Mouse (Mus musculus) heart, embryonic 12.5 days (tissue): ENCODE results near the gene Gm20388. TPM values are rescaled to one million over a fixed set of nuclear protein-coding genes. Genes with fewer than 3 reads are reported as not detected.

Source experiments
- ATAC-seq: fragments of 200-750 bp; cut with Nextera tagmentation; 2 replicates; pipeline ENCODE4 v1.8.0; 2017; ENCODE audit warnings: moderate TSS enrichment, moderate library complexity; ENCODE audit not compliant: insufficient number of reproducible peaks, low FRiP score
- H3K27ac ChIP-seq: fragments of 300-500 bp; sonication (generic); 2 replicates; pipeline ENCODE4 v1.5.1; 2016; ENCODE audit warnings: mild to moderate bottlenecking, moderate library complexity; ENCODE audit not compliant: poor library complexity, severe bottlenecking
- H3K27me3 ChIP-seq: fragments of 300-500 bp; sonication (generic); replicated peaks from 2 replicates; pipeline ENCODE4 v1.6.1; 2016; ENCODE audit warnings: mild to moderate bottlenecking, moderate library complexity
- H3K36me3 ChIP-seq: fragments of 300-500 bp; sonication (generic); 2 replicates; pipeline ENCODE4 v1.6.1; 2016; ENCODE audit warnings: mild to moderate bottlenecking, moderate library complexity
- H3K4me1 ChIP-seq: fragments of 300-500 bp; sonication (generic); replicated peaks from 2 replicates; pipeline ENCODE4 v1.6.1; 2016; ENCODE audit warnings: mild to moderate bottlenecking
- H3K4me2 ChIP-seq: fragments of 300-500 bp; sonication (generic); 2 replicates; pipeline ENCODE4 v1.6.1; 2016; ENCODE audit warnings: mild to moderate bottlenecking, moderate library complexity
- H3K4me3 ChIP-seq: fragments of 300-500 bp; sonication (generic); 2 replicates; pipeline ENCODE4 v1.5.1; 2016; ENCODE audit warnings: mild to moderate bottlenecking
- H3K9ac ChIP-seq: fragments of 300-500 bp; sonication (generic); 2 replicates; pipeline ENCODE4 v1.6.1; 2016; ENCODE audit warnings: mild to moderate bottlenecking, moderate library complexity
- H3K9me3 ChIP-seq: fragments of 300-500 bp; sonication (generic); replicated peaks from 2 replicates; pipeline ENCODE4 v1.6.1; 2016; ENCODE audit warnings: mild to moderate bottlenecking, moderate library complexity
- WGBS: fragments of 180-500 bp; shearing (Covaris S2); methylation state at CpG from one replicate; pipeline ENCODE4 v1.1.7; 2016; 5-methylcytosine and 5-hydroxymethylcytosine counted together
- polyA plus RNA-seq: library from polyadenylated mRNA; unstranded; fragments of >200 nt; fragmentation: Nextera tagmentation; extraction: Ambion mirVana; gene quantifications from 2 replicates; pipeline ENCODE4 v1.2.1, GENCODE M21; 2016

Gm20388 gene
- polyA plus RNA-seq, 1 experiment from 2014 or later, result not detected

GRCm38 (mm10) chr8:122585411-122585891, 2674.8 kb downstream of the Gm20388 start:
- ATAC-seq, result peak; percentile 20; the same call in 1 of the 2 replicates
- Histone ChIP-seq H3K4me3 (no peak overlapping the region), H3K36me3 (no peaks in the 10 kb centered on the region), H3K4me2 (no peak overlapping the region), H3K9ac (no peak overlapping the region; the same call in 1 of the 2 replicates), H3K4me1 (peaks cover 9% of the 10 kb centered on the region), H3K9me3 (no peaks in the 10 kb centered on the region), H3K27ac (no peak overlapping the region), H3K27me3 (no peaks in the 10 kb centered on the region)
- WGBS, result 55% methylated on average over 14 of the region's 14 CpGs

DNA sequence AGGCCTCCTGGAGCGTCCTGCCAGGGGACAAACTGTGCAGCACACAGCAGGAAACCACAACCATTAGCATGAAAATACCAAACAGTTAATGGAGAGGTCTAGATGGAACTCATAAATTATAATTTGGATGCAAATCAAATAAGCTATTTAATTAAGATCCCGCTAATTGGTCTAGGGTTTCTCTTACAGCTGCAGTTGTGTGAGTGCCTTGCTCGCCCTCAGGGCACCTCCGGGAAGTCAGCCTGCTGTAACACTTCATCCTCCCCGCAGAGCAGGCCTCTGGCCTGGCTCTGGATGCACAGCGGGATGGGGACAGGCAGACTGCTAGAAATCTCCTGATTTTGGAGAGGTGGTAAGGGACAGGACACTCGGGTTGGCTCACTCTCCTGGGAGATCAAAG, 2675.5 kb downstream of the Gm20388 start:
- Histone ChIP-seq H3K4me3 (no peak overlapping the region), H3K4me2 (no peak overlapping the region), H3K9me3 (no peaks in the 10 kb centered on the region), H3K27me3 (no peaks in the 10 kb centered on the region), H3K9ac (no peak overlapping the region), H3K36me3 (no peaks in the 10 kb centered on the region), H3K27ac (no peak overlapping the region), H3K4me1 (peaks cover 9% of the 10 kb centered on the region)
- 72% methylated on average over 7 of the region's 7 CpGs for WGBS
- ATAC-seq, result no peak

- Histone ChIP-seq H3K4me2 (no peak overlapping the region), H3K9me3 (no peaks in the 10 kb centered on the region), H3K36me3 (no peaks in the 10 kb centered on the region), H3K27me3 (no peaks in the 10 kb centered on the region), H3K4me1 (peaks cover 9% of the 10 kb centered on the region), H3K27ac (no peak overlapping the region), H3K4me3 (no peak overlapping the region), H3K9ac (no peak overlapping the region)
- no peak for ATAC-seq
- WGBS, result 80% methylated on average over 10 of the region's 10 CpGs
These were observed 2676.1 kb downstream of the Gm20388 start for GRCm38 (mm10) chr8:122586749-122587148.

DNA sequence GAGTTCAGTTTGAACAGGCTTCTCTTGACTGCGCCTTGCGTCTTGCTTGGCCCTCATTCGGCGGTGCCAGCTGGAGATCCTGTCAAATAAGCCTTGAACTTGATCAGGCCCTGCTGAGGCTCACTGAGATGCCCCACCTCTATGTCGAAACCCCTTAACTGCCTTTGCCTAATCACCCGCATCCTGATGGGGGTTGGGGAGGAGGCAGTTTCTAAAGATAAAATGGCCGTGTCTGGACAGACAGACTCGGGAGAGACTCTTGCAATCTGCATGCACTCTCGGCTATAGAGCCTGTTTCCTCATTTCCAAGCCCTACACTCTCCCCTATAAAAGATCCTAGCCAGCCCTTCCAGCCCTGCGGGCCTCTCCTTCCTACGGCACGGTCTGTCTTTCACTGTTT, 2682.6 kb downstream of the Gm20388 start:
- H3K9ac ChIP-seq, result no peak overlapping the region
- 43% methylated on average over 12 of the region's 12 CpGs for WGBS
- no peaks in the 10 kb centered on the region for H3K27me3 ChIP-seq
- no peak overlapping the region for H3K4me2 ChIP-seq
- no peaks in the 10 kb centered on the region for H3K9me3 ChIP-seq
- H3K4me3 ChIP-seq, result no peak overlapping the region
- H3K4me1 ChIP-seq, result peaks cover 11% of the 10 kb centered on the region
- no peak overlapping the region for H3K27ac ChIP-seq
- H3K36me3 ChIP-seq, result no peaks in the 10 kb centered on the region
- ATAC-seq, result no peak

- H3K4me1 ChIP-seq, result peaks cover 11% of the 10 kb centered on the region
- H3K27me3 ChIP-seq, result no peaks in the 10 kb centered on the region
- 62% methylated on average over 19 of the region's 19 CpGs for WGBS
- peaks cover 7% of the 10 kb centered on the region; the same call in 1 of the 2 replicates for H3K36me3 ChIP-seq
- H3K9ac ChIP-seq, result no peak overlapping the region
- H3K4me2 ChIP-seq, result no peak overlapping the region
- no peak for ATAC-seq
- H3K4me3 ChIP-seq, result no peak overlapping the region
- H3K9me3 ChIP-seq, result no peaks in the 10 kb centered on the region
- no peak overlapping the region for H3K27ac ChIP-seq
These were observed 2683.3 kb downstream of the Gm20388 start for GRCm38 (mm10) chr8:122593783-122594507.

DNA sequence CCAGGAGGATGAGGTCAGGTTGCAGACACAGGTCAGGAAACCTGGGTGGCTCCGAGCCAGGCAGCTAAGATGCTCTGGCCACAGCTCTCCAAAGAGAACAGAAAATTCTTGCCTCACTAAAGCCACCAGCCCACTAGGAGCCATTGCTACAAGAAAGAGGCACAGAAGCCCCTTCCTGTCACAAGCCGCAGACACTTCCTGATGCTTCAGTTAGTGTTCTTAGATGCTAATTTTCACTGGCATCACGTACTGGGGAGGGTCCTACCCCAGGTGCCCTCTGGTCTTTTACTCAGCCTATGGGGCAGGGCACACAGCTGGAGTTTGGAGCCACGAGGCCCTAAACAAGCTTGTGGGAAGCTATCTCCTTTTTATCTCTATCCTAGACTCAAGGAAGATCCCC, 2685.4 kb downstream of the Gm20388 start:
- 50% methylated on average over 4 of the region's 4 CpGs for WGBS
- H3K27ac ChIP-seq, result no peak overlapping the region
- H3K4me2 ChIP-seq, result no peak overlapping the region
- ATAC-seq, result no peak
- H3K27me3 ChIP-seq, result no peaks in the 10 kb centered on the region
- H3K4me1 ChIP-seq, result peaks cover 11% of the 10 kb centered on the region
- peaks cover 19% of the 10 kb centered on the region for H3K36me3 ChIP-seq
- H3K9ac ChIP-seq, result no peak overlapping the region
- no peaks in the 10 kb centered on the region for H3K9me3 ChIP-seq
- H3K4me3 ChIP-seq, result no peak overlapping the region

DNA sequence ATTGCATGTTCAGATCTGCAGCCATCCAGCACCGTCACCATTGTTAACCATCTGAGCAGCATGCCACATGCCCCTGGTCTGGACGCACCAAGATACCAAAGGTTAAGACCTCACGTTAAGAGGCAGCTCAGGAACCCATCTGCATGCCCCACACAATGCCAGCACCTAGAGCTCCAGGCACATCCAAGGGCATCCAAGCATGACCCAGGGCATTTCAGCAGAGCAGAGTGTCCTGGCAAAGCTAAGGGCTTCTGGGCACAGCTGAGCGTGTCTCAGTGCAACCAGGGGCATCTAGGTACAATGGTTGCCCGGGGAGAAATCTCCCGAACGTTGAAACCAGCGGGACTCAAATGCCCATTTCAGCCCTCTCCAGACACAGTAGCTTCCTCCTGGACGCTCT, 2690.0 kb downstream of the Gm20388 start:
- peaks cover 23% of the 10 kb centered on the region for H3K36me3 ChIP-seq
- H3K9ac ChIP-seq, result no peak overlapping the region
- no peaks in the 10 kb centered on the region for H3K9me3 ChIP-seq
- WGBS, result 91% methylated on average over 9 of the region's 9 CpGs
- ATAC-seq, result no peak
- no peaks in the 10 kb centered on the region for H3K27me3 ChIP-seq
- H3K4me2 ChIP-seq, result no peak overlapping the region
- H3K27ac ChIP-seq, result no peak overlapping the region
- H3K4me3 ChIP-seq, result no peak overlapping the region
- peaks cover 10% of the 10 kb centered on the region; the same call in 1 of the 2 replicates for H3K4me1 ChIP-seq

GRCm38 (mm10) chr8:122604640-122605039, 2694.0 kb downstream of the Gm20388 start:
- peak overlapping the region; percentile 54 for H3K27ac ChIP-seq
- H3K36me3 ChIP-seq, result peaks cover 14% of the 10 kb centered on the region
- no peak overlapping the region for H3K4me3 ChIP-seq
- H3K9ac ChIP-seq, result no peak overlapping the region
- WGBS, result 49% methylated on average over 1 of the region's 1 CpGs
- peaks cover 10% of the 10 kb centered on the region; the same call in 1 of the 2 replicates for H3K4me1 ChIP-seq
- no peaks in the 10 kb centered on the region for H3K27me3 ChIP-seq
- ATAC-seq, result no peak
- no peak overlapping the region for H3K4me2 ChIP-seq
- H3K9me3 ChIP-seq, result no peaks in the 10 kb centered on the region

DNA sequence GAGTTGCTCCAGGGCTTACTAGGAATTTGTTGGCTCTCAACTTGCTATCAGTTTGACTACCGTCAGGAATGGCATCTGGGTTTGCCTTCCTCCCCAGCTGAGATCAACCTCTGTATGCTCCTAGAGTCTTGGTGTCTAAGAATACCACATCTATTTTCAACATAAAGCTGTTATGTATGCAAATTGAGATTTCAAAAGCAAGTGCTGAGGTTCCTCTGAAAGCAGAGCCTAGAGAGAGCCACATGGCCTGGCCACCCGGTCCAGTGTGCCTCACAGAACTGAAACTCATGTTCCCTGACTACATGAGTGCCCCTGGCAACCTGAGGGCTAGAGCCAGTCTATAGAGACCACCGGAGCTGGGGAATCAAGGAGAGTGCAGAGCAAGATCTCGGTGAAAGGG, 2694.7 kb downstream of the Gm20388 start:
- peaks cover 9% of the 10 kb centered on the region for H3K36me3 ChIP-seq
- H3K4me3 ChIP-seq, result no peak overlapping the region
- H3K27ac ChIP-seq, result peak overlapping the region; percentile 54; the same call in 1 of the 2 replicates
- WGBS, result 50% methylated on average over 4 of the region's 4 CpGs
- H3K4me2 ChIP-seq, result peak overlapping the region; percentile 12; the same call in 1 of the 2 replicates
- H3K4me1 ChIP-seq, result peaks cover 11% of the 10 kb centered on the region
- H3K27me3 ChIP-seq, result no peaks in the 10 kb centered on the region
- no peak overlapping the region for H3K9ac ChIP-seq
- H3K9me3 ChIP-seq, result no peaks in the 10 kb centered on the region
- no peak for ATAC-seq

DNA sequence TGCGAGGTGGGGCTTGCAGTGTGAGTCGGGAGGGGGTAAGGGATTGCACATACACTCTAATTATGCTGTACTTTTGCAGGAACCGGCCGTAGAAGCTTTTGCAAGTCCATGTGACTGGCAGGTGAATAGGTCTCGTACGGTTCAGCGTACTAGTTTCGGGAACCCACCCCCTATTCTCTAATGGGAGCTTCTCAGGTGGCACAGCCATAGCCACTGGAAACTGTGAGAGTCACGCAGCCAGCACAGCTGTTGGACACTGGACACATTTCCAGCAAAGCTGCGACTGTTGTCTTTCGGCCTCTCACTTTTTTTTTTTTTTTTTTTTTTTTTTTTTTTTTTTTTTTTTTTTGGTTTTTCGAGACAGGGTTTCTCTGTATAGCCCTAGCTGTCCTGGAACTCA, 2696.2 kb downstream of the Gm20388 start:
- no peak overlapping the region for H3K9ac ChIP-seq
- 0 out of 2 replicates have a peak, but pooled peaks cover 3% of the 10 kb centered on the region for H3K36me3 ChIP-seq
- no peaks in the 10 kb centered on the region for H3K27me3 ChIP-seq
- no peak overlapping the region for H3K4me2 ChIP-seq
- ATAC-seq, result no peak
- H3K4me1 ChIP-seq, result peaks cover 18% of the 10 kb centered on the region
- no peak overlapping the region for H3K4me3 ChIP-seq
- no peak overlapping the region for H3K27ac ChIP-seq
- no peaks in the 10 kb centered on the region for H3K9me3 ChIP-seq
- 87% methylated on average over 11 of the region's 12 CpGs for WGBS

- ATAC-seq, result no peak
- H3K9me3 ChIP-seq, result no peaks in the 10 kb centered on the region
- peaks cover 14% of the 10 kb centered on the region for H3K36me3 ChIP-seq
- peak overlapping the region; percentile 86 for H3K9ac ChIP-seq
- WGBS, result 60% methylated on average over 4 of the region's 4 CpGs
- no peaks in the 10 kb centered on the region for H3K27me3 ChIP-seq
- H3K4me2 ChIP-seq, result peak overlapping the region; percentile 95
- no peak overlapping the region for H3K27ac ChIP-seq
- H3K4me1 ChIP-seq, result peaks cover 21% of the 10 kb centered on the region
- H3K4me3 ChIP-seq, result peak overlapping the region; percentile 77
These were observed 2699.6 kb downstream of the Gm20388 start for GRCm38 (mm10) chr8:122610209-122610608.
